Mouse (Mus musculus): ENCODE measurements around the gene Ptch1.

Gene Ptch1

GRCm38 (mm10) chr13:63496646-63497582, 76.5 kb downstream of the Ptch1 start, which contains the start of gene Fancc:
Gene Fancc (minus strand): TSS chr13:63497278.
- DNase-seq (ENCODE audit: low spot score in 2 of 2), result no peak

GRCm38 (mm10) chr13:63487707-63488042, 85.7 kb downstream of the Ptch1 start:
- DNase-seq (ENCODE audit: low spot score in 2 of 2), result no peak

DNA sequence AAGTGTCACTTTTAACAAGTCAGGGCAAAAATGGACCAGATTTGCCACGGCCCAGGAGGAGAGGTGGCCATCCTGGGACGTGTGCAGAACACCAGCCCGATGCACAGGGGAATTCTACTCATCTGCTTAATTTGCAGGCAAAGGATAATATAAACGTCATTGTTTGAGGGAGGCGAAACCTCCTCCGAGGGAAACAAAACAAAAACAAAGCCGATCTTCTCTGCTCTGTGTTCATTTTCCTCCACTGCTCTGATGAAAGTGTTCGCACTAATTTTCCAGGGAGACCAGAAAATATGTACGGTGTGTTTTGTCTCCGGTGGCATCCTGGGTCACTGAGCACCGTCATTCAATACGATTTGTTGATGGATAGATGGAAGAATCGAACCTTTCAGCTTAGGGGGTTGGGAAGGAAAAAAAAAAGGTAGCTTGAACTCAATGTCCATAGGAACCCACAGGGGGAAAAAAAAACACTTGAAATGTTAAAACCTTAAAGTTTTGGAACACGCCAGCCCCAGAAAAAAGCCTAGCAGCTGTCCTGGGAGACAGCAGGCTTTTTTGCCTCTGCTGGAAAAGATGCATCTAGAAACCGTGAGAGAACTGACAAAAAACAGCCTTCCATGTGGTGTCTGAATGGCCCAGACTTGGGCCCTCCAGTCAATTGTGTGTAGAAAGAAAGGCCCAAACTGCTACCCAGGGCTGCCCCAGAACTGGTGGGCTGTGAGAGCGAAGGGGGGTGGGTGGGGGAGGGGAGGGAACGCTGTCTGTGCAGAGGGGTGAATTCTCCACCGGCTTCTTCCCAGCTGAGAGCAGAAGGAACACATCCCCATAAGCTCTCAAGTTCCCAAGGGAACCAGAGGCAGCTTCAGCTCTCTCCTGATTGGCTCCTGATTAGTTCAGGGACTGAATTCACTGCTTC, 86.3 kb downstream of the Ptch1 start:
- no peak for DNase-seq (ENCODE audit: low spot score in 2 of 2)

DNA sequence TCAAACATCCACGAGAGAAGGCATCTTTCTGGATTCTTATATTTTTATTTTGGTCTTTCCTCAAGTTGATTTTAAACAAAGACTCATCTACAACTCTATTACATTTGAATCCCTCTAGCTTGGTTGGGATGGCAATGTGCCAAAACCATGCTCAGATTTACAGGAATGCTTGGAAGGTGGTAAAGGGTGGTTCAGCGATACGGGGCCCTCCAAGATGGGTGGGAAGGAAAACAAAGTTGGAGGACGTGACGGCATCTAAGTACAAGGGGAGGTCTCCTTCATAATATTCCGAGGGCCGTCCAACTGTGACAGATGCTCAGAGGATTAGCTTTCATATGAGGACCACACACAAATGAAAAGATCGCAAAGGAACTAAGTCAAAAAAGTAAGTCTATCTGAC, 98.0 kb downstream of the Ptch1 start:
- no peak for DNase-seq (ENCODE audit: low spot score in 2 of 2)

All from urinary bladder, postnatal 4 days (tissue).